Mouse (Mus musculus) stomach, embryonic 14.5 days (tissue): ENCODE results near the gene Zfp184. TPM values are rescaled to one million over a fixed set of nuclear protein-coding genes. Genes with fewer than 3 reads are reported as not detected.

ENCODE experiments used
- ATAC-seq: fragments of 200-750 bp; cut with Nextera tagmentation; 2 replicates; pipeline ENCODE4 v1.8.0; 2017; ENCODE audit warnings: low read depth, moderate TSS enrichment; ENCODE audit not compliant: insufficient number of reproducible peaks, insufficient read depth, low FRiP score
- H3K27ac ChIP-seq: fragments of 300-500 bp; sonication (generic); 2 replicates; pipeline ENCODE4 v1.5.1; 2014; ENCODE audit warnings: mild to moderate bottlenecking, low read length, moderate library complexity, mixed read lengths
- H3K27me3 ChIP-seq: fragments of 300-500 bp; sonication (generic); 2 replicates; pipeline ENCODE4 v1.6.1; 2014; ENCODE audit warnings: low read length, control low read depth, mixed read lengths; ENCODE audit not compliant: control insufficient read depth, insufficient read depth
- H3K36me3 ChIP-seq: fragments of 300-500 bp; sonication (generic); 2 replicates; pipeline ENCODE4 v1.6.1; 2014; ENCODE audit warnings: mild to moderate bottlenecking, control low read depth, low read length, moderate library complexity, mixed read lengths; ENCODE audit not compliant: control insufficient read depth, insufficient read depth
- H3K4me1 ChIP-seq: fragments of 300-500 bp; sonication (generic); 2 replicates; pipeline ENCODE4 v1.6.1; 2014; ENCODE audit warnings: low read length, control low read depth, mixed read lengths; ENCODE audit not compliant: control insufficient read depth, insufficient read depth
- H3K4me2 ChIP-seq: fragments of 300-500 bp; sonication (generic); replicated peaks from 2 replicates; pipeline ENCODE4 v1.6.1; 2014; ENCODE audit warnings: low read depth, low read length, control low read depth
- H3K4me3 ChIP-seq: fragments of 300-500 bp; sonication (generic); 2 replicates; pipeline ENCODE4 v1.5.1; 2014; ENCODE audit warnings: low read depth, low read length, control low read depth
- H3K9ac ChIP-seq: fragments of 300-500 bp; sonication (generic); replicated peaks from 2 replicates; pipeline ENCODE4 v1.6.1; 2014; ENCODE audit warnings: low read depth, mild to moderate bottlenecking, control low read depth, low read length, moderate library complexity, mixed read lengths
- H3K9me3 ChIP-seq: fragments of 300-500 bp; sonication (generic); 2 replicates; pipeline ENCODE4 v1.6.1; 2016; ENCODE audit warnings: low read depth, low read length, control low read depth; ENCODE audit not compliant: control insufficient read depth
- WGBS: fragments of 180-500 bp; shearing (Covaris S2); extraction: QIAGEN DNeasy Blood & Tissue Kit; methylation state at CpG from one replicate; pipeline ENCODE4 v1.1.7; 2014; 5-methylcytosine and 5-hydroxymethylcytosine counted together
- polyA plus RNA-seq: library from polyadenylated mRNA; unstranded; fragments of >200 nt; fragmentation: Nextera tagmentation; extraction: Ambion mirVana; gene quantifications from 2 replicates; pipeline ENCODE4 v1.2.1, GENCODE M21; 2014

Gene Zfp184
- polyA plus RNA-seq, 1 experiment from 2014 or later = 16.5 TPM

- no peaks in the 10 kb centered on the region for H3K27me3 ChIP-seq
- no peak overlapping the region for H3K27ac ChIP-seq
- no peaks in the 10 kb centered on the region for H3K9me3 ChIP-seq
- whole genome bisulfite sequencing = 11% methylated on average over 13 of the region's 13 CpGs
- no peak for ATAC-seq
- H3K4me1 ChIP-seq = no peaks in the 10 kb centered on the region
- peak overlapping the region; percentile 75 for H3K4me2 ChIP-seq
- H3K9ac ChIP-seq = no peak overlapping the region
- H3K36me3 ChIP-seq = no peaks in the 10 kb centered on the region
- peak overlapping the region; percentile 43 for H3K4me3 ChIP-seq
Observed at GRCm38 (mm10) chr13:21917040-21917439, 27.9 kb upstream of the Zfp184 start.

GRCm38 (mm10) chr13:21917480-21917879 lies 27.4 kb upstream of the Zfp184 start:
- no peak overlapping the region for H3K27ac ChIP-seq
- peak overlapping the region; percentile 75 for H3K4me2 ChIP-seq
- ATAC-seq = no peak
- no peaks in the 10 kb centered on the region for H3K4me1 ChIP-seq
- no peaks in the 10 kb centered on the region for H3K9me3 ChIP-seq
- H3K36me3 ChIP-seq = no peaks in the 10 kb centered on the region
- H3K4me3 ChIP-seq = peak overlapping the region; percentile 43
- H3K27me3 ChIP-seq = no peaks in the 10 kb centered on the region
- no peak overlapping the region for H3K9ac ChIP-seq
- 4% methylated on average over 11 of the region's 11 CpGs for WGBS

DNA sequence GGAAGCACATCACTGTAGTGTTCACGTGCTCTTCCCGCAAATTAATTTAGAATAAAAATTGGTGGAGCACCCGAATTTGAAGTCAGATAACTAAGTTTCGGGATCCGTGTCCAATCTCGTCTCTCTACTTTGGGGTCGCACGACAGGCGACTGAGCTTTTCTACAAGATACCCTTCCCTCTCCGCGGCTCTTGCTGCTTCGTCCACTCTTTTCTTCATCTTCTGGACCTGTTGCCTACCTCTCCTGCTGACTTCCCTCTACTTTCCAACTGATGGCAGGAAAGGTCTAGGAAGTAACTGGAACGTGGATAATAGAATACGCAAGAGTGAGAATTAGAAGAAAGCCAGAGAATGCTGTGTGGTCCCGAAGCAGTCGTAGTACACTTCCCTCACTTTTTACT lies 26.9 kb upstream of the Zfp184 start:
- Histone ChIP-seq H3K9ac (no peak overlapping the region), H3K27me3 (no peaks in the 10 kb centered on the region), H3K4me2 (peak overlapping the region; percentile 75), H3K9me3 (no peaks in the 10 kb centered on the region), H3K36me3 (no peaks in the 10 kb centered on the region), H3K4me3 (peak overlapping the region; percentile 43), H3K4me1 (no peaks in the 10 kb centered on the region), H3K27ac (no peak overlapping the region)
- WGBS = 2% methylated on average over 16 of the region's 16 CpGs
- no peak for ATAC-seq

- no peaks in the 10 kb centered on the region for H3K27me3 ChIP-seq
- no peaks in the 10 kb centered on the region for H3K9me3 ChIP-seq
- ATAC-seq = peak; percentile 86
- peak overlapping the region; percentile 75 for H3K4me2 ChIP-seq
- H3K27ac ChIP-seq = no peak overlapping the region
- peak overlapping the region; percentile 43 for H3K4me3 ChIP-seq
- no peaks in the 10 kb centered on the region for H3K4me1 ChIP-seq
- 2% methylated on average over 38 of the region's 38 CpGs for WGBS
- no peak overlapping the region; the same call in 1 of the 2 replicates for H3K9ac ChIP-seq
- no peaks in the 10 kb centered on the region for H3K36me3 ChIP-seq
Observed at GRCm38 (mm10) chr13:21918570-21919419, 26.1 kb upstream of the Zfp184 start.

DNA sequence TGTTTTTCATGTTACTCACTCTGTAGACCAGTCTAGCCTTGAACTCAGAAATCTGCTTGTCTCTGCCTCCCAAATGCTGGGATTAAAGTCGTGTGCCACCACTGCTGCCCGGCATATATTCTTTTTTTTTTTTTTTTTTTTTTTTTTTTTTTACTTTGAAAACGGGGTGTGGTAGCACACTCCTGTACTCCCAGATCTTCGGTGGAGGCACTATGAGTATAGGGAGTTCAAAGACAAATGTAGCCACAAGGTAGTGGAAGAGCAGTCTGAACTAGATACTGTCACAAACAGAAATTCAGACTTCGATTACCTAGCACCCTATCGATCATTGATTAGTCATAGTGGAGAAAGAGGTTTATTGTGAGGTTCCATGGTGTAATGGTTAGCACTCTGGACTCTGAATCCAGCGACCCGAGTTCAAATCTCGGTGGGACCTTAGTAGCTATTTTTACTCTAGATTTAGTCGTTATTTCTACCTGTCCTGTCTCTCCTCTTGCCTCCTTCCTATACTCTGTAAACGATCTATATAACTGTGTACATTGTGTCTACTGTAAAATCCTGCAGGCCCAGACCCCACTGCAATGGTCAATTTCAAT lies 25.0 kb upstream of the Zfp184 start:
- 5% methylated on average over 11 of the region's 11 CpGs for WGBS
- Histone ChIP-seq H3K9ac (no peak overlapping the region), H3K4me2 (no peak overlapping the region), H3K4me1 (no peaks in the 10 kb centered on the region), H3K27me3 (no peaks in the 10 kb centered on the region), H3K36me3 (no peaks in the 10 kb centered on the region), H3K4me3 (0 out of 2 replicates have a peak overlapping the region, but pooled peaks have one; percentile 43), H3K9me3 (no peaks in the 10 kb centered on the region), H3K27ac (no peak overlapping the region)
- no peak for ATAC-seq

DNA sequence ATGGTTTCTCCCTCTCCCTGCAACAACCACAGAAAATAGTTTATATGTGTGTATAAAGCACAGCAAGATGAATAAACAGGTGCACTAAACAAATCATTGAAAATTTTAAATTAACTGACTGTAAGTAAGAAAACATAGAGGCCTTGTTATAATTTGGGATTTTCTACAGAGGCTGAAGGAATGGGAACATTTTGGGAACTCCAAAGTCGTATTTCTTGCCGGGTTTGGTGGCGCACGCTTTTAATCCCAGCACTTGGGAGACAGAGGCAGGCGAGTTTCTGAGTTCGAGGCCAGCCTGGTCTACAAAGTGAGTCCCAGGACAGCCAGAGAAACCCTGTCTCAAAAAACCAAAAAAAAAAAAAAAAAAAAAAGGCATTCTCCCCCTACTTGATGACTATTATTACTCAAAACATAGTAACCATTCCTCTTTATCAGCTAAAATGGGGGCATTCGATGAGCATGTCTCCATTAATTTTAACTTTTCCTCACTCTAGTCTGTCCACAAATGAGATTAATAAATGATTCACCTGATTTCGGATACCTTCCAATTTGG lies 24.1 kb upstream of the Zfp184 start:
- ATAC-seq = no peak
- Histone ChIP-seq H3K4me2 (no peak overlapping the region), H3K4me1 (no peaks in the 10 kb centered on the region), H3K36me3 (no peaks in the 10 kb centered on the region), H3K4me3 (no peak overlapping the region), H3K27me3 (no peaks in the 10 kb centered on the region), H3K9me3 (no peaks in the 10 kb centered on the region), H3K27ac (no peak overlapping the region), H3K9ac (no peak overlapping the region)
- 40% methylated on average over 8 of the region's 8 CpGs for WGBS

GRCm38 (mm10) chr13:21923417-21923816 lies 21.5 kb upstream of the Zfp184 start:
- Histone ChIP-seq H3K4me1 (no peaks in the 10 kb centered on the region), H3K4me3 (no peak overlapping the region), H3K36me3 (no peaks in the 10 kb centered on the region), H3K9ac (no peak overlapping the region), H3K4me2 (no peak overlapping the region), H3K9me3 (no peaks in the 10 kb centered on the region), H3K27ac (no peak overlapping the region), H3K27me3 (no peaks in the 10 kb centered on the region)
- ATAC-seq = no peak

GRCm38 (mm10) chr13:21924734-21925335 lies 20.1 kb upstream of the Zfp184 start:
- Histone ChIP-seq H3K9ac (no peak overlapping the region), H3K27me3 (no peaks in the 10 kb centered on the region), H3K4me2 (peak overlapping the region; percentile 25), H3K4me3 (peak overlapping the region; percentile 11; the same call in 1 of the 2 replicates), H3K36me3 (no peaks in the 10 kb centered on the region), H3K4me1 (no peaks in the 10 kb centered on the region), H3K9me3 (no peaks in the 10 kb centered on the region), H3K27ac (no peak overlapping the region)
- 11% methylated on average over 21 of the region's 21 CpGs for WGBS
- no peak for ATAC-seq
